Mouse (Mus musculus) myocyte (in vitro differentiated cells): ENCODE results near the gene Trp53i13. TPM values are rescaled to one million over a fixed set of nuclear protein-coding genes. Genes with fewer than 3 reads are reported as not detected.

Source experiments
- H3K27me3 ChIP-seq: one replicate; pipeline ENCODE4 v1.6.1; 2011; ENCODE audit not compliant: control insufficient read depth, insufficient read depth, insufficient read length
- H3K36me3 ChIP-seq: one replicate; pipeline ENCODE4 v1.6.1; 2011; ENCODE audit not compliant: control insufficient read depth, insufficient read depth
- H3K4me2 ChIP-seq: one replicate; pipeline ENCODE4 v1.6.1; 2011; ENCODE audit warnings: low read depth, control low read depth
- H3K4me3 ChIP-seq: one replicate; pipeline ENCODE4 v1.5.1; 2011; ENCODE audit warnings: mild to moderate bottlenecking, control low read depth, moderate library complexity
- H3K79me2 ChIP-seq: one replicate; pipeline ENCODE4 v1.6.1; 2011; ENCODE audit not compliant: control insufficient read depth, insufficient read depth
- H3ac ChIP-seq: one replicate; pipeline ENCODE4 v1.6.1; 2011; ENCODE audit not compliant: control insufficient read depth, insufficient read length
- CEBPB ChIP-seq: IDR thresholded peaks from 2 replicates; pipeline ENCODE4 v1.6.1; 2011; ENCODE audit warnings: mild to moderate bottlenecking, moderate library complexity; ENCODE audit not compliant: poor library complexity, insufficient read depth, severe bottlenecking
- E2F4 ChIP-seq: IDR thresholded peaks from one replicate; pipeline ENCODE4 v1.6.1; 2011; ENCODE audit warnings: mild to moderate bottlenecking, control low read depth, moderate library complexity; ENCODE audit not compliant: insufficient read depth
- MAX ChIP-seq: IDR thresholded peaks from one replicate; pipeline ENCODE4 v1.6.1; 2011; ENCODE audit warnings: low read depth, mild to moderate bottlenecking, control low read depth
- MYOD1 ChIP-seq, 3 experiments: IDR thresholded peaks; one replicate each; pipeline ENCODE4 v1.6.1; 2011; ENCODE audit warnings: control low read depth in 2 of 3, low read depth in 2 of 3, mild to moderate bottlenecking in 2 of 3, moderate library complexity in 1 of 3; ENCODE audit not compliant: insufficient read length in 2 of 3, control insufficient read depth in 1 of 3
- MYOG ChIP-seq, 3 experiments: IDR thresholded peaks; one replicate each; pipeline ENCODE4 v1.6.1; 2011; ENCODE audit warnings: control low read depth in 2 of 3, low read depth in 2 of 3, mild to moderate bottlenecking in 2 of 3; ENCODE audit not compliant: insufficient read length in 2 of 3, control insufficient read depth in 1 of 3, insufficient read depth in 1 of 3
- POLR2A ChIP-seq: IDR thresholded peaks from one replicate; pipeline ENCODE4 v1.6.1; 2011; ENCODE audit warnings: low read depth, mild to moderate bottlenecking, control low read depth, moderate library complexity; ENCODE audit not compliant: insufficient read length
- POLR2AphosphoS2 ChIP-seq: IDR thresholded peaks from one replicate; pipeline ENCODE4 v1.6.1; 2011; ENCODE audit warnings: low read depth, control low read depth; ENCODE audit not compliant: insufficient read length
- REST ChIP-seq: IDR thresholded peaks from one replicate; pipeline ENCODE4 v1.6.1; 2011; ENCODE audit warnings: mild to moderate bottlenecking, control low read depth, moderate library complexity; ENCODE audit not compliant: insufficient read depth, insufficient read length
- SRF ChIP-seq: IDR thresholded peaks from one replicate; pipeline ENCODE4 v1.6.1; 2011; ENCODE audit warnings: low read depth; ENCODE audit not compliant: control insufficient read depth, insufficient read length
- TCF12 ChIP-seq: IDR thresholded peaks from one replicate; pipeline ENCODE4 v1.6.1; 2011; ENCODE audit warnings: mild to moderate bottlenecking, control low read depth; ENCODE audit not compliant: poor library complexity, insufficient read depth, severe bottlenecking
- TCF3 ChIP-seq: IDR thresholded peaks from one replicate; pipeline ENCODE4 v1.6.1; 2011; ENCODE audit warnings: low read depth, control low read depth; ENCODE audit not compliant: insufficient read length
- USF1 ChIP-seq: IDR thresholded peaks from one replicate; pipeline ENCODE4 v1.6.1; 2011; ENCODE audit warnings: low read depth, mild to moderate bottlenecking, control low read depth, moderate library complexity
- polyA plus RNA-seq: library from polyadenylated mRNA; unstranded; fragments of >200 nt; fragmentation: generic; extraction: Trizol; gene quantifications from one replicate; pipeline ENCODE4 v1.2.1, GENCODE M21; 2012; ENCODE audit warnings: missing spikeins

The Trp53i13 gene
- 23.7 TPM for polyA plus RNA-seq

DNA sequence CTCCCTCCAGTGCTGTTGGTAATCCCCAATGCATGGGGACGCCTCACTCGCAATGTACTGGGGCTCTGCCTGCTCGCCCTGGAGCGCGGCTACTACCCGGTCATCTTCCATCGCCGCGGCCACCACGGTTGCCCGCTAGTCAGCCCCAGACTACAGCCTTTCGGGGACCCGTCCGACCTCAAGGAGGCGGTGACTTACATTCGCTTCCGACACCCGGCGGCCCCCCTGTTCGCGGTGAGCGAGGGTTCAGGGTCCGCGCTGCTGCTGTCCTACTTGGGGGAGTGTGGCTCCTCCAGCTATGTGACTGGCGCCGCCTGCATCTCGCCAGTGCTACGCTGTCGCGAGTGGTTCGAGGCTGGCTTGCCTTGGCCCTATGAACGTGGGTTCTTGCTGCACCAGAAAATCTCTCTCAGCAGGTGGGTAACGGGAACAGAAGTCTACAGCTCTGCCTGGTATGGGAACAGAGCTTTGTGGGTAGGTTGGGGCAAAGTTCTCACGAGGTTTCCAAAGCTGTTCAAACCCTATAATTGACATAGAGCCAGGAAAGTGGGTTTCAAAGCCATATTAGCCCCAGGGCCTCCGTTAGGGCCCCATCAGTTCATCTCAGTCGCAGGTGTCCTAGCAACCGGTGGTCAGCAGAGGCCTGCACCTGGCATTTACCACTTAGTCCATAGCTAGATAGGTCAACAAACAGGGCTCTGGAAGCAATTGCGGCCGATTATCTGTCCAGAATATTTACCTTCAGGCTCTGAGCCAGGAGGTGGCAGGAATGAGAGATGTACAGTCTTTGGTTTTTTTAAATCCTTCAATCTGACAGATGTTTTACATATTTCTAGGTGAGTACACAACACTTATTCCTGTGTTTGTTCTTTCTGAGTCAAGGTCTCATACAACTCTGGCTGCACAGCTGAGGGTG lies at the start of gene Trp53i13:
Gene Trp53i13 (minus strand): TSS at position 344 of the 916 bp plus-strand sequence.
- H3K79me2 ChIP-seq = no peaks in the 10 kb centered on the region
- no peaks in the 10 kb centered on the region for H3K36me3 ChIP-seq
- H3ac ChIP-seq = peak within 1 kb of the TSS; percentile 34
- H3K4me2 ChIP-seq = peak within 1 kb of the TSS; percentile 93
- TF ChIP-seq USF1 = no peak
- no peak for TF ChIP-seq E2F4
- TF ChIP-seq SRF = no peak
- no peak for TF ChIP-seq CEBPB
- no peak for TF ChIP-seq MYOD1 (IDR thresholded peaks at IDR 0.05; ENCODE audit: control insufficient read depth in 1 of 3, insufficient read length in 2 of 3, low read depth in 2 of 3)
- TF ChIP-seq REST = no peak
- no peak for TF ChIP-seq TCF3
- TF ChIP-seq TCF12 = no peak
- no peaks in the 10 kb centered on the region for H3K27me3 ChIP-seq
- H3K4me3 ChIP-seq = peak within 1 kb of the TSS; percentile 70

DNA sequence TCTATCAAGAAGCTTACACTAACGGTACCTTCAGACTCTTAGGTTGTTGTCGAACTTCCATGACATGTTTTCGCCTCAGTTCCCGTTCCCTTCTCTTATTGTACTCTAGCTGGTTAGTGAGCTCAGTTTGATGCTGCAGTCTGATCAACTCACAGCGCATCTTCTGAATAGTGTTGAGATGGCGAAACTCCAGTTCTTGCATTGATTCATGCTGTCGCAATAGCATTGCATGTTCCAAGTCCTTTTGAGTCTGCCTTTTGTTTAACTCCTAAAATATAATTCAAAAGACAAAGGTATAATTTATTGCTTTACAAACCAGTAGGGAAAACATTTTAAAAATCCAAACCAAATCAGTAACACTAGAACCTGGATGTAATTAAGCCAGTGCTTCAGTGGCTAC lies 29.5 kb upstream of the Trp53i13 start:
- Histone ChIP-seq H3K27me3 (no peaks in the 10 kb centered on the region), H3K4me3 (no peak overlapping the region), H3K4me2 (no peak overlapping the region), H3ac (no peak overlapping the region), H3K36me3 (peaks cover 77% of the 10 kb centered on the region), H3K79me2 (no peaks in the 10 kb centered on the region)
- TF ChIP-seq CEBPB = no peak
- no peak for TF ChIP-seq TCF12
- no peak for TF ChIP-seq TCF3
- no peak for TF ChIP-seq MAX
- no peak for TF ChIP-seq SRF
- TF ChIP-seq USF1 = no peak
- TF ChIP-seq POLR2AphosphoS2 = no peak
- no peak for TF ChIP-seq MYOG (IDR thresholded peaks at IDR 0.05; ENCODE audit: control insufficient read depth in 1 of 3, insufficient read depth in 1 of 3, insufficient read length in 2 of 3, low read depth in 2 of 3)
- no peak for TF ChIP-seq E2F4
- no peak for TF ChIP-seq MYOD1 (IDR thresholded peaks at IDR 0.05; ENCODE audit: control insufficient read depth in 1 of 3, insufficient read length in 2 of 3, low read depth in 2 of 3)
- TF ChIP-seq POLR2A = no peak
- no peak for TF ChIP-seq REST

DNA sequence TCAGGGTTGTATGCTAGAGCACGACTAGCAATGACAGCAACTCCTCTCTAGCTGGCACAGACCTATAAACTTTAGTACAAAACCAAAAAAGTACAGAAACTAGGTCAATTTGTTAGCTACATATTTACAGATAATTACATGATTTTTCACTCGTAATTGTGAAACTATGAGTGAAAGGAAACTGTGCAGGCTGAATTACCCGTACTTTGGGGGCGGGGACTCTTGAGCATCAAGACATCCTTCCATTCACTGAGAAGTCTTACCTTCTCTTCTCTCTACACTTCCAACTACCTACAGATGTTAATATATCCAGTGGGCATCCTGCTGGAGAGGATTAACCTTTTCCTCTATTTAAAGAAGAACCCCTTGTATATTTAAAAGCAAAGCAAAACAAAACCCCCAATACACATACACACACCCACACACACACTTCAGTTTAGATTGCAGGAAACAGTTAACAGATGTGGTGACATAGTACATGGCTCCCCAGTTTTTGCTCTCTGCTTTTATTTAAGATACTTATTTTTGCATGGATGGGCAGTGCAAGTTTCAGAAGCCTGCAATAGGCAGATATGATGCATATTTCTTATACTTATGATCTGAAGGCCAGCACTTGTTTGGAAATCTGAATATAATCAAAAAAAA lies 16.5 kb upstream of the Trp53i13 start:
- H3K79me2 ChIP-seq = no peaks in the 10 kb centered on the region
- peaks cover 18% of the 10 kb centered on the region for H3K36me3 ChIP-seq
- H3K27me3 ChIP-seq = no peaks in the 10 kb centered on the region
- no peak overlapping the region for H3K4me3 ChIP-seq
- no peak overlapping the region for H3K4me2 ChIP-seq
- no peak for TF ChIP-seq MYOG (IDR thresholded peaks at IDR 0.05; ENCODE audit: control insufficient read depth in 1 of 3, insufficient read depth in 1 of 3, insufficient read length in 2 of 3, low read depth in 2 of 3)
- TF ChIP-seq USF1 = no peak
- no peak for TF ChIP-seq TCF3
- no peak for TF ChIP-seq TCF12
- TF ChIP-seq CEBPB = no peak
- no peak for TF ChIP-seq MAX
- no peak for TF ChIP-seq MYOD1 (IDR thresholded peaks at IDR 0.05; ENCODE audit: control insufficient read depth in 1 of 3, insufficient read length in 2 of 3, low read depth in 2 of 3)
- TF ChIP-seq POLR2AphosphoS2 = no peak
- no peak for TF ChIP-seq REST
- no peak for TF ChIP-seq POLR2A
- no peak for TF ChIP-seq E2F4
- TF ChIP-seq SRF = no peak
- H3ac ChIP-seq = no peak overlapping the region

DNA sequence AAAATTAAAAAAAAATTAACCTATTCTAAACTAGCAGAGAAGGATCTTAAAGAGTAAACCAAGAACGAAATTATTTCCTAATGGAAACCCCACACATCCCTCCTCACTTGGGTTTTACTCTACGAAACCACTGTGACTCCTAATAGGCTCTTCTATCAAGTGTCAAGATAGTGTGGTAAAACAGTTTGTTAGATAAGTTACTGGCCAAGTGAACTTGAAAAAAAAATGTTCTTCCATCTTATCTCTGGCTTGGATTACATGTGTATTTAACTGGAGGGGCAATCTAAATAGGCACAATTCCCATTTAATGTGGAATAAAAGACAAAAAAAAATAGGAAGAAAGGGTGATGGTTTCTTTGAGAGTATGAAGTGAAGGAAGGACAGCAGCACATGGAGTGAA lies 15.1 kb upstream of the Trp53i13 start:
- H3K4me3 ChIP-seq = no peak overlapping the region
- no peaks in the 10 kb centered on the region for H3K79me2 ChIP-seq
- H3K27me3 ChIP-seq = no peaks in the 10 kb centered on the region
- no peak for TF ChIP-seq SRF
- no peak for TF ChIP-seq POLR2AphosphoS2
- TF ChIP-seq TCF3 = no peak
- TF ChIP-seq MYOG (IDR thresholded peaks at IDR 0.05; ENCODE audit: control insufficient read depth in 1 of 3, insufficient read depth in 1 of 3, insufficient read length in 2 of 3, low read depth in 2 of 3) = no peak
- TF ChIP-seq TCF12 = no peak
- no peak for TF ChIP-seq POLR2A
- no peak for TF ChIP-seq USF1
- no peak overlapping the region for H3K4me2 ChIP-seq
- no peak overlapping the region for H3ac ChIP-seq
- H3K36me3 ChIP-seq = peaks cover 6% of the 10 kb centered on the region
